Mouse (Mus musculus) urinary bladder, postnatal 14 days (tissue): ENCODE results near the gene Stat6.
"Not testable (repeated sequence)": the region's sequence is repeated elsewhere in the genome, so short reads cannot be mapped to it uniquely, and the experiment has no call there.

ENCODE experiments used
- DNase-seq: peaks from one replicate; pipeline ENCODE4 v3.0.0; 2021; ENCODE audit warnings: low spot score

Gene Stat6

DNA sequence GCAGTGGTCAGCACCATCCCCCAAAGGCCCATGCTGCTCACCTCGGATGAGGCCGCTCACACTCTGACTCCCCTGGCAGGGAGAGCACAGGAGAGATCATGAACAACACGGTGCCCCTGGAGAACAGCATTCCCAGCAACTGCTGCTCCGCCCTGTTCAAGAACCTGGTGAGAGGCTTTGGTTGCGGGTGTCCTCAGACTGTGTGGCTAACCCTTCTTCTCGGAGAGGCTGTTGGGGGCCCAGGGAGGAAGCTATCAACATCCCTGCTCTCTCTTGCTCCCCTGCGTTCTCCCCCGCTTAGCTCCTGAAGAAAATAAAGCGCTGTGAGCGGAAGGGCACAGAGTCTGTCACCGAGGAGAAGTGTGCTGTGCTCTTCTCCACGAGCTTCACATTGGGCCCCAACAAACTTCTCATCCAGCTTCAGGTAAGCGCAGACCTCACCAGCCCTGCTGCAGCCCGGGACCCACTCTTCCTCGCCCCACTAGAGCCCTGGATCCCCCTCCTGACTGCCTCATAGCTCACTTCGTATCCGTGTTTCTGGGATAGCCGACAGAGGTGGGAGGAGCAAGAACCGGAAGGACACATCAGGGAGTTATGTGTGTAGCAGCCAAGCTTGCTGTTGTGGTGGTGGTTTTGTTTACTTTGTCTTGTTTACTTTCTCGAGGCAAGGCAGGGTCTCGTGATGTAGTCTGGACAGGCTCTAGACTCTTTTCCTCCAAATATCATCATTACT, 10.3 kb downstream of the Stat6 start:
- DNase-seq = no peak

DNA sequence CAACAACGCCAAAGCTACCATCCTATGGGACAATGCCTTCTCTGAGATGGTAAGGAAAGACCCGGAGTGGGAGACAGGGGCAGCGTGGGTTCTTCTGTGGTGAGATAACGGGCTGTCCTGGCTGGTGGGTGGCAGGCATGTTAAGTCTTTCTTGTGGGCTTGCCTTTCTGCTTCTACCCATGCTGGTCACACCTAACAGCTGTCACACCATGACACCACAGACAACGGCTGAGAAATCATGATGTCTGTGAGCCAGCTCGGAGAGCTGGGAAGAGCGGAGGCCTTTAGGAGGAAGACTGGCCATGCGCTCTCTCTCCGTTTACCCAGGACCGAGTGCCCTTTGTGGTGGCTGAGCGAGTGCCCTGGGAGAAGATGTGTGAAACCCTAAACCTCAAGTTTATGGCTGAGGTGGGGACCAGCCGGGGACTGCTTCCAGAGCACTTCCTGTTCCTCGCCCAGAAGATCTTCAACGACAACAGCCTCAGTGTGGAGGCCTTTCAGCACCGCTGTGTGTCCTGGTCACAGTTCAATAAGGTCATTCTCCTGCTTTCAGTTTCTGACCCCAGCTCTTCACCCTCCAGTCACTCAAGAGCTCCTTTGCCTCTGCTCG, 12.3 kb downstream of the Stat6 start:
- no peak for DNase-seq

DNA sequence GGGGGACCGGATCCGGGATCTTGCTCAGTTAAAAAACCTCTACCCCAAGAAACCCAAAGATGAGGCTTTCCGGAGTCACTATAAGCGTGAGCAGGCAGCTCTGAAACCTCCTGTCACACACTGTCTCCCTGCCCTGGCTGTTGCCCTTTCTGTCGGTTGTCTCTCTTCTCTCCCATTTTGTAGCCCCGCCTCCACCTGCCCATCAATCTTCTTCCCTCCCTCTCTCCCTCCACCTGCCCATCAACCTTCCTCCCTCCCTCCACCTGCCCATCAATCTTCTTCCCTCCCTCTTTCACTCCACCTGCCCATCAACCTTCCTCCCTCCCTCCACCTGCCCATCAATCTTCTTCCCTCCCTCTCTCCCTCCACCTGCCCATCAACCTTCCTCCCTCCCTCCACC, 14.8 kb downstream of the Stat6 start:
- not testable (repeated sequence) for DNase-seq

DNA sequence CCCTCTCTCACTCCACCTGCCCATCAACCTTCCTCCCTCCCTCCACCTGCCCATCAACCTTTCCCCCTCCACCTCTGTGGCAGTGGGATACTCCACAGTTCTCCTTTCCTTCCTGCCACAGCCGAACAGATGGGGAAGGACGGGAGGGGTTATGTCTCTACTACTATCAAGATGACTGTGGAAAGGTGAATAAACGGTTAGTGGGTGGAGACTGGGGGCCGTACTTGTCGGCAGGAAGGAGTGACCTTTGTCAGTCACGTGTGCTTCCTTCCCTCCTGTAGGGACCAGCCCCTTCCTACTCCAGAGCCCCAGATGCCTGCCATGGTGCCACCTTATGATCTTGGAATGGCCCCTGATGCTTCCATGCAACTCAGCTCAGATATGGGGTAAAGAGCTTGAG, 15.3 kb downstream of the Stat6 start:
- DNase-seq = no peak

DNA sequence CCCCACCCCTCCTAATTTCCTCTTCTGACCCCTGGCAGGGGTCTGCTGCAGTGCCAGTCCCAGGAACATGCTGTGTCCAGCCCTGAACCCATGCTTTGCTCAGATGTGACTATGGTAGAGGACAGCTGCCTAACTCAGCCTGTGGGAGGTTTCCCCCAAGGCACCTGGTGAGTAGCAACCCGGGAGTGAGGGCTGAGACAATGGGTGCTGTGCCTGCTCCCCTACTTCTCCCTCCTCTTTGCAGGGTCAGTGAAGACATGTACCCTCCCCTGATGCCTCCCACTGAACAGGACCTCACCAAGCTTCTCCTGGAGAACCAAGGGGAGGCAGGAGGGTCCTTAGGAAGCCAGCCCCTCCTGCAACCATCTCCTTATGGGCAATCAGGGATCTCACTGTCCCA, 16.8 kb downstream of the Stat6 start:
- no peak for DNase-seq

DNA sequence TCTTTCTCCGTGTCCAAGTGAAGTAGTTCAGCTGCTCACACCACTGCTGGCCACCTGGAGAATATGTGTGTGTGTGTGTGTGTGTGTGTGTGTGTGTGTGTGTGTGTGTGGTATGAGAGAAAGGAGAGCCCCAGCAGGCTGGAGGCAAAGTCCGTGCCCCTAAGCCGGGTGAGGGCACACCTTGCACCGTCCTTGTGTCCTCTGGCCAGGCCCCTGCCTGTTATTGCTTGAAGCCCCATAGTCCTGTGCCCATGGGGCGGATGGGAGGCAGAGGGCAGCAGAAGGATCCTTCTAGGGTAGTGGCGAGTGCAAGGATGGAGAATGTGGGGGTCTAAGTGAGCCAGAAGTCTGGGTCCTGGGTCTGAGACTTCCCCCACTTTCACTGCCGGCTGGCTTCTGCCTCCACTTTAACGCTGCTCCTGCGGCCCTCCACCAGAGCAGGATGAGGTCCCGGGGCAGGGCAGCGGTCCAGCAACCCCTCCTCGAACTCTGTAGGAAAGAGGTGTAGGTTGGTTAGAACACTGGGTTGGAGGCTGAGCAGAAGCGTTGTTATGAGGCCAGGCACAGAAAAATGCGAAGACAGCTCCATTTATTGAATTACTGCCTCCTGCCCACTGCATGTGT, 18.6 kb downstream of the Stat6 start:
- DNase-seq = no peak

DNA sequence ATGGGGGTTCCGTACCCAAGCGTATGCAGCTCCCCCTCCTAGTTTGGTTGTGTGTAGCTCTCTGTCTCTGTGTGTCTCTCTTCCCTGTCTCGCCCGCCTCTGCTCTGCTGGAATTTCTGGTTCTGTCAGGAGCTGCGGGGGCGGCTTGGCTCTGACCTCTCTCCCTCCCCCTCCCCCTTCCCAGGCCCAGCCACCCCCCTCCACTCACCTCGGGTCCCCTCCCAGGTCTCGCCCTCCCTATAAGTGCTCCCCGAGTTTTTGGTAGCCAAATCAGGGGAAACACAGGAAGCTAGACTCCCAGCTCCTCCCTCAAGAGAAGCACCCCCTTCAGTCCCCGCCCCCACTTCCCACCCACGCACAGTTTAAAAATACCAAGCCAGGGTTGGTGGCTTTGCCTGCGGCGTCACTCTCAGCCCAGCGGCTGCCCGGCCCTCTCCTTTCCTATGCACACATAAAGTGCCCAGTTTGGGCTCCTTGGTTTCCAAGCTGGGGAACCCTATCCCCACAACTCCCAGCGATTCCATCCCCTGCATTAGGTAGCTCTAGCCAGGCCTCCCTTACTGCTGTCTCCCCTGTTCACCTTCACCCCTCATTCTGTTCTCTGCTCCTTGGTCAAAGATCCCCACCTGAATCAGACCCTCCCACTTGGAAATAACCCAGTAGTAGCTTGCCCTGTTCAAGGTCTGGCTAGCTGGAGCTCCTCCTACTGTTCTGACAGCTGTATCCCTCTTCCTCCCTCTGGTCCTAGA, 19.3 kb downstream of the Stat6 start:
- DNase-seq = peak; percentile 79

DNA sequence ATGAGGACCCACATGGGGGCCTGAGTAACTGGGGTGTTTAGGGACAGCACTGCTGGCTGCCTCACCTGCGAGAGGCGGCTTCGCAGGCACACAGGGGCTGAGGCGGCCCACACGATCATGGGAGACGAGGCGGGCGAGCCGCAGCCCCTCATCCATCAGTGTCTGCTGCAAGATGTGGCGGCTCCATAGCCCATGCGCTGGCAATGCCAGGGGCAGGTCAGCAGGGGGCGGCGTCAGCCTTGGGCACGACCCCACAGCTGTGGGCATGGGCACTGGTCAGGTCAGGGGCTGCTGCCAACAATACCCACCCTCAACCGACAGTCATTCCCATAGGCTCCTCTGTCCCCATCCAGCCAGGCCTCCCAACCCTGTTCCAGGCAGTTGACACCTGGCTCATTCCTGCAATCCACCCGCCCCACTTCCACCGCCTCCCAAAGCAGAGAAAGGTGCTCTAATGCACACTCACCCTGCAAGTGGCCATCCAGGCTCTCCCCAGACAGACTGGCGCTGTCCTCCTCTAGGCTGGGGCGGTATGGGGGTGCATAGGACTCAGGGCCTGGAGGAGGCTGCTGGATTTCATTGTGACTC, 20.0 kb downstream of the Stat6 start:
- peak; percentile 42 for DNase-seq

DNA sequence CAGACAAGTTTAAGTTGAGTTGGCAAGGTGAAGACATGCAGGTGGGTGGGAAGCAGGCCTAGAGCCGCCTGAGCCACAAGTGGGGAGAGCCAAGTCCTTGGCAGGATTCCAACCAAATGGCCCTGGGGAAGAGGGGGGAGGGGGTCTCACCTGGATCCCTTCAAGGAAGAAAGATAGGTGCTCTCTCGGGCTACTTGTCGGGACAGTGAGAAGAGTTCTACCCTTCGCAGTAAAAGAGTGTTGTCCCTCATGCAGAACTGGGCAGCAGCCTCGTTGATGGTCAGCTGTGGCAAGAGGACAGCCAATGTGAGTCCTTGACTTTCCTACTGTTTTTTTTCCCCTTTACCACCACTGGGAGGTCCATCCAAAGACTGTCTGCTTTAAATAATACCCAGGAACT, 20.8 kb downstream of the Stat6 start:
- DNase-seq = no peak

DNA sequence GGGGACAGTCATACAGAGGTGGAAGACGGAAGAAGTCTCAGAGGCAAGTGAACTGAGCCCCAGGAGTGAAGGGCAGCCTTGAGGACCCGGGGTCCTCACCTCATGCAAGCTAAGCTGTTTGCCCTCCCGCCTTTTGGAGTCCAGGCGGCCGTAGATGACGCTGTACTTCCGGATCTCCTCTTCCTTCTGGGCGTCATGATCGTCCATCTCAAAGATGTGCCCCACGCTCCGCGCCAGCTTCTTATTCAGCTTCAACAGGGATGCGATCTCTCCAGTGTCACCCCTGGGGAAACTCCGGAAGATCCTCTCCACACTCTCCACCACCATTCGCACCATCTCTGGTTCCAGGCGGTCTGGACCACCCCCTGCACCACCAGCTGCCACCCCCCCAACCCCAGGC, 21.4 kb downstream of the Stat6 start:
- DNase-seq = no peak

DNA sequence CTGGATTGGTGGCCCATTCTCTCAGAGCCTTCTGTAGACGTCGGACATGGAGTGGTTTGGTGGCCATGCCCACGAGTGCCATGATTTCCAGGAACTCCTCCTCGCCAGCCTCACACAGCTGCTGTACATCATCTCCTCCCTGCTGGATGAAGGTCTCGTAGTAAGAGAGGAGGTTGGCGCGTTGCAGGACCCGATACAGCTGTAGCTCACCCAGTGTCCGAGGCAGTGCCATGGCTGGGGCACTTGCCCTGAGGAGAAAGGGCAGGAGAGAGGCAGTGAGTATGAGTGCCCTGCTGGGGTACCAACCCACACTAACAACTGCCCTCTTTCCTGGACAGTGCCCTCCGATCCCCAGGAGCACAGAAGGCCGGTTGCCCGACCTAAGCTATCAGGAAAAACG, 22.1 kb downstream of the Stat6 start:
- no peak for DNase-seq

DNA sequence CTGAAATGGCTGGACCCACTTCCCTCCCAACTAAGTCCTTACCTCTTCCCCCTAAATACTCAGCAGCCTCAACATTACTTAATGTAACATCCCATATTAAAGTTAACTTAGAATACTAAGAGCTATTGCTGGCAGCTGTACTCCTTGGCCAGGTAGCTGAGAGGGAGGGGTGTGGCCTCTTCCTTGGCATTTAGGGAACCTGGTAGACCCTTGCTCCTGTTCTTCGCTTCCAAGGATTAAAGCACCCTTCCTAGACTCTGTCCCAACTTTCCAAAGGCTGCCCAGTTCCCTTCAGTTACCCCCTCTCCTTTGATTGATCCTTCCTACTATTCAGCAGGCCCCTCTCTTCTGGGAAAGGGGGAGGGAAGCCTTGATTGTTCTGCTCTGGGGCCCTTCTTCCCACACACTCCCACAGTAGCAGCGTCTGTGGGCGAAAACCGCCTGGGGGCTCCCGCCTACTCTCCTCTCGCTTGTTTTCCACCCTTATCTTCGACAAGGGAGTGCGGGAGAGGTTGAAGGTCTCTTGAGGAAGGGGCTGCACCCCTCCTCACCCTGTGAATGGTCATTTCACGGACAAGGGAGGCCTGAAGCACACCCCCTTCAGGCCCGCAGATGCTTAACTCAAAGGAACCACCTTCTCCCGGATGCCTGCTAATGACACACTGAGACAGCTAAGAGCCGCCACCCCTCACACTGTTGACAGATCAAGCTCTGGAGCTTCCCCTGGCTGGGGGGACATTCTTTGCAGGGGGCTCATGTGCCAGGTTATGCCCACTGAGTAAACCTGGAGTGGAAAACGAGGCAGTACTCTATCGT, 22.8 kb downstream of the Stat6 start:
- no peak for DNase-seq

DNA sequence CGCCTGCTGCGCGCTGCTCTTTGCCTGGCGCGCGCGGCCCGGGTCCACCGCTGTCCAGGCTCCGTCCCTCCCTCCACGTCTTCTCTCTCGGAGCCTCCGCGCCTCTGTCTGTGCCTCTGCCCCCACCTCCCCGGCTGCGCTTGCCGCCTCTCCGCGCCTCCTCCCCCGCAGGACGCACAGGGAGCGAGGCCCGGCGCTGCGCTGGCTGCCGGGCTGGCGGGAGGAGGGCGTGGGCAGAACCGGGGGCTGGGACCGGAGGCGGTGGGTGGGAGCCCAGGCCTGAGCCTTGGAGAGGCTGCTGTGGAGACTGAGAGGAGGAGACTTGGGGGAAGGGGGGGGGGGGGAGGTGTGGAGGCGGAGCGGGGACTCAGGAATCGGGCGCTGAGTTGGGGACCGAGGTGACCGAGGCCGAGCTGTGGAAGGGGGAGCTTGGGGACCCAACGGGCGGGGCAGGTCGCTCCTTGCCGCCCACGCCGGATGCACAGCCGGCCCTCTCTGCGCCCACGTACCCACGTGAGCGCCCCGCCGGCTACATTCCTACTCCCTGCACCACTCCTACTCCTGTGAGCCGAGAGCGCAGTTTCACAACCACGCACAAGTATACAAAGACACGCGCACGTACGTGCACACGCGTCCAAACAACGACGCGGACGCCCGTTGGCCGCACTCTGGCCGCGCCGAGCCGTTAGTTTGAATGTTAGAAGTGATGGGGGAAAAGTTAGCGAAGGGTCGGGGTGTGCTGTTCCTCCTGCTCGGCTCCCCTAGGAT, 23.9 kb downstream of the Stat6 start, which contains the start of gene Nemp1:
TSS of gene Nemp1 (plus strand) at position 401 of the 768 bp plus-strand sequence.
- DNase-seq = peak; percentile 91

DNA sequence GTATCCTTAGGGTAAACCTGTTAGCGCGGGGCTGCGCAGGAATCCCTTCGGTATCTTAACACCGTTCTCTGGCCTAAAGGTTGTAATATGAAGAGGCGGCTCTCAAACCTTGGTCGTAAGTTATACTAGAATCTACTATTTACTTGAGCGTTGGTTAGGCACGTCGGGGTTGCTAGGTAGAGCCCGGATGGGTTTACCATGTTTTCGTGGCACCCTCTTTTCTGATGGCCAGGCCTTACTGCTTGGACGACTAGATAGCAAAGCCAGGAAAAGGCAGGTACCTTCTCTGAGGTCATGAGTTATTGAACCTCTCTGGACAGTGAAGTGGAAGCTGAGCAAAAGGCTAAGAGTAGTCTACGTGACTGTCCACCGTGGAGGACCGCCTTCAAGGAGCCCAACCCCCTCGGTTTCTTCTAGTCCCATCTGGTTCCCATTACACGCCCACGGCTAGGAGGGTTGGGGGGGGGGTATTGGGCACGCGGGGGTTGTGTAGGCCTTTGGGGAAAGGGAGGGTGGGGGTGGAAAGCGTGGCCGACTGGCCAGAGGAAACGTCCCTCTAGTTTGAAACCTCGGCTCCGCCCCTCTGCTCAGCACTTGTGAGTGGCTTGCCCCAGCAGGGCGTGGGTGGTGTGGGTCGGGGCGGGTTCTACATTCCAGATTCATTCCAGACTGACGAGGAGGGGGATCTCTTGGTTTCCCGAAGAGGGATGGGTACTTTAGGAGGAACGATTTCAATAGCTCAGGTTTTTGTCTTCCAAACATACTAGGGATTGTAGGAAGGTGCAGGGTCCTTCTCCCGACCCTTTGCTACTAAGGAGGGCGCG, 24.7 kb downstream of the Stat6 start:
- peak; percentile 93 for DNase-seq

DNA sequence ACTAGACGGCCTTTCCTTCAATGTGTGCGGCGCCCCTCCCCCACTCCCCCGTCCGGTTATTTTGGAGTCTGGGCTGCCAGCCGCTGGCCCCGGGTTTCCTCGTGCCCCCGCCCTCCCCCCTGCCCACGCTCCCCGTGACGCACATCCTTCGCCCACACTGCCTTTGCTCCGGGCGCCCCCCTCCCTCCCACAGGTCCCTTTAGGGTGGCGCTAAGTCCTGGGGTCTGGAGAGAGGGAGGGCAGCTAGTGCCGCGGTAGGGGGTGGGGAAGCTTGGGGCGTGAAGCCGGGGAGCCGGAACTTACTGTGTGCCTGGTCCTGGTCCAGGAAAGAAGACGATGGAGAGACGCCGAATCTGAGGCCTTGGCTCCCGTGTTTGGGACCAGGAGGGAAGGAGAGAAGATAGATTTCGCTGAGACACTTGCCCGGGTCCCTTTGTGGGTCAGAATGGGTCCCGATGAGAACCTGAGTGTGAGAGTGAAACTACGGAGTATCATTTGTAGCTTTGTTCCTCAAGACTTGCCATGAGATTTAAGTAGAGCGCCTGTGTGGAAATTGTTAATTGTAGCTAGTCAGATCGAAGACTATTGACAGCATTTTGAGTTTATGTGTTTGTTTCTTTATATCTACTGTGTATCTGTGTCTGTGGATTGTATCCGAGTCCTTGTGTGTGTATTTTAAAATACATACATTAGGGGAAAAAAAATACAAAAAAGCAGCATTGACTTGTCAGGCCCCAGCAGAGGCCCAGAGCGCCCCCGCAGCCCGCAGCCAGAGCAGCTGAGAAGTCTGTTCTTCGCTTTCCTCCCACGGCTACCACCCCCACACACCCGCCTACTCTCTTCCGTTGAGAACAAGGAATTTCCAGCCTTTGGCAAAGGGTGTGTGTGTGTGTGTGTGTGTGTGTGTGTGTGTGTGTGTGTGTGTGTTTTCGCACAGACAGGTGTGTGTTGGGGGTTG, 25.6 kb downstream of the Stat6 start, which contains the start of gene Nab2:
TSS of gene Nab2 (minus strand) at position 476 of the 958 bp plus-strand sequence.
- DNase-seq = peak; percentile 80

DNA sequence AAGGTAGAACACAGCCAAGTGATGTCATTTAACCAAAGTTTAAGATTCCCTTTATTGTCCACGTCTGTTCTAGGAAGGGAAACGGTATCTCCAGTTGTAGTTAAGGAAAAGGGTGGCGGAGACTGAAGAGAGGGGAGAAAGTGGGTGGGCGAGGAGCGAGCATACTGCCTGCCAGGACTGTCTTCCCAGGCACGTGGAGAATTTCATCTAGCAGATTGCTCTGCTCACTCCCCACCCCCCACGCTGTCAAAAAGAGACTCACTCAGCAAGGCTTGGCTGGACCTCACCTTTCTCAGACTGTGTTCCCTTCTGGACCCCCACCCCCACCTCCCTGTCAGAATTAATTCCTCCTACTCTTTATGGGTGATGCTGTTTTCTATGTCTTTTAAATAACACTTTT, 26.4 kb downstream of the Stat6 start:
- DNase-seq = peak; percentile 40

DNA sequence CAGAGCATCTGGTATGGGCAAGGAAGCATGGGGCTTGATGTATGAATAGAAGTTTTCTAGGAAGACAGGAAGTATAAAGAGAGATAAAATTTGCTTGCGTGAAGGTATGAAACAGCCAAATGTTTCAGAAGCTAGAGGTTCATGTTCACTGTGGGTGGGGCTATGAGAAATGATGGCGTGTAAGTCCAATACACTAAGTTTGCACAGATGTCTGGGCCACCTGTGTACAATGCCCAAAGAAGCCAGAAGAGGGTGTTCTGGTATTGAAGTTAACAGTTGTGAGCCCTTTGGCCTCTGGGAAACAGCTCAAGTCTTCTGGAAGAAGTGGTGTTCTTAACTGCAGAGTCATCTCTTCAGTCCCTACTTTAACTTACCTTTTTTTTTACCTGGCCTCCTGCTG, 27.4 kb downstream of the Stat6 start:
- no peak for DNase-seq

DNA sequence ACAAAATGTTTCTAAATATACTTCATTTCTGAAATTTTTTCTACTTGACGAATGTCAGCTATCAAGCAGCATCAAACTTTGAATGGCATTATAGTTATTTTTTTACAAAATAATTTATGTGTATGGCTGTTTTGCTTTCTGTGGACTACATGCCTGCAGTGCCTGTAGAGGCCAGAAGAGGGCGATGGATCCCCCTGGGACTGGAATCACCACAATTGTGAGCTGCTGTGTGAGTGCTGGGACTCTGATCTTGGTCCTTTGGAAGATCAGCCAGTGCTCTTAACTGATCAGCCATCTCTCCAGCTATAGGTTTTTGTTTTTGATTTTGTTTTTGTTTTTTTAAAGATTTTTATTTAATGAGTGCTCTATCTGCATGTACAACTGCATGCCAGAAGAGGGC, 28.5 kb downstream of the Stat6 start:
- no peak for DNase-seq
